Mouse (Mus musculus) ES-Bruce4 (cell line): Measurements from ENCODE around the gene Lhx4. TPM values are rescaled to one million over a fixed set of nuclear protein-coding genes. Genes with fewer than 3 reads are reported as not detected.
A peak's percentile ranks its signal among the peaks of the same experiment; 100 is the strongest.

ENCODE experiments used
- H3K27ac ChIP-seq: 2 replicates; pipeline ENCODE4 v1.5.1; 2012; ENCODE audit warnings: low read length, inconsistent platforms; ENCODE audit not compliant: insufficient read depth
- H3K27me3 ChIP-seq: 2 replicates; pipeline ENCODE4 v1.6.1; 2012; ENCODE audit warnings: mild to moderate bottlenecking, low read length, inconsistent platforms; ENCODE audit not compliant: control insufficient read depth, poor library complexity, insufficient read depth, severe bottlenecking
- H3K36me3 ChIP-seq: 2 replicates; pipeline ENCODE4 v1.6.1; 2012; ENCODE audit warnings: inconsistent platforms, mild to moderate bottlenecking, low read length, moderate library complexity; ENCODE audit not compliant: control insufficient read depth, poor library complexity, insufficient read depth, severe bottlenecking
- H3K4me1 ChIP-seq: one replicate; pipeline ENCODE4 v1.8.1; 2011; ENCODE audit warnings: low read length; ENCODE audit not compliant: control insufficient read depth, insufficient read depth
- H3K4me3 ChIP-seq: 2 replicates; pipeline ENCODE4 v1.5.1; 2011; ENCODE audit warnings: low read depth, mild to moderate bottlenecking, low read length
- H3K9ac ChIP-seq: 2 replicates; pipeline ENCODE4 v1.6.1; 2012; ENCODE audit warnings: low read depth, mild to moderate bottlenecking, inconsistent platforms; ENCODE audit not compliant: poor library complexity, severe bottlenecking
- H3K9me3 ChIP-seq: replicated peaks from 2 replicates; pipeline ENCODE4 v1.6.1; 2012; ENCODE audit warnings: mild to moderate bottlenecking, low read length, inconsistent platforms; ENCODE audit not compliant: control insufficient read depth, poor library complexity, insufficient read depth, severe bottlenecking
- CTCF ChIP-seq: IDR thresholded peaks from one replicate; pipeline ENCODE4 v1.8.1; 2011; ENCODE audit warnings: low read depth, low read length
- EP300 ChIP-seq: IDR thresholded peaks from 2 replicates; pipeline ENCODE4 v1.6.1; 2011; ENCODE audit warnings: low read depth, low read length; ENCODE audit not compliant: insufficient read depth
- POLR2A ChIP-seq: IDR thresholded peaks from one replicate; pipeline ENCODE4 v1.8.1; 2011; ENCODE audit warnings: low read length; ENCODE audit not compliant: insufficient read depth
- polyA plus RNA-seq: library from polyadenylated mRNA; stranded (reverse); fragments of >200 nt; gene quantifications from 2 replicates; pipeline ENCODE4 v1.2.4, GENCODE M21; 2011; ENCODE audit warnings: low read depth; ENCODE audit not compliant: missing spikeins, insufficient read depth, insufficient read length

Gene Lhx4
- polyA plus RNA-seq, 1 experiment: not detected

DNA sequence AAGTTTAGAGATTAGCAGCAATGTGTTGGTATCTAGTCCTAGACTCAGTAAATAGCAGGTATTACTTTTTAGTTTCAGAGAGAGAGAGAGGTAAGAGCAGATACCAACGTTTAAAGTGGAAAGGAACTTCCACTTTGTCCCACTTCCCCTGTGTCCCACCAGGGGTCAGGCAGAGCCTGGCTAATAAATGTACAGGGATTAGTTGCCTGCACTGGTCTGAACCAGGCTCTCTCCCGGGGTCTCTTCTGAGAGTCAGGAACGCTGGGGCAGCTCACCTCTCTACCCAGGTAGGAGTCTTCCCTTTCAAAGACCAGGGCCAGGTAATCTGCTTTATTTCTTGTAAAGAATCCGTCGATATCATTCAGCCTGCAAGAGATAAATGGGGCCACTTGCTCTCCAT is 40.4 kb upstream of the Lhx4 start:
- Histone ChIP-seq H3K4me1 (no peaks in the 10 kb centered on the region), H3K27me3 (no peaks in the 10 kb centered on the region), H3K36me3 (no peaks in the 10 kb centered on the region), H3K9ac (no peak overlapping the region), H3K4me3 (no peak overlapping the region), H3K27ac (no peak overlapping the region), H3K9me3 (no peaks in the 10 kb centered on the region)
- no peak for TF ChIP-seq EP300
- TF ChIP-seq CTCF: no peak
- no peak for TF ChIP-seq POLR2A

DNA sequence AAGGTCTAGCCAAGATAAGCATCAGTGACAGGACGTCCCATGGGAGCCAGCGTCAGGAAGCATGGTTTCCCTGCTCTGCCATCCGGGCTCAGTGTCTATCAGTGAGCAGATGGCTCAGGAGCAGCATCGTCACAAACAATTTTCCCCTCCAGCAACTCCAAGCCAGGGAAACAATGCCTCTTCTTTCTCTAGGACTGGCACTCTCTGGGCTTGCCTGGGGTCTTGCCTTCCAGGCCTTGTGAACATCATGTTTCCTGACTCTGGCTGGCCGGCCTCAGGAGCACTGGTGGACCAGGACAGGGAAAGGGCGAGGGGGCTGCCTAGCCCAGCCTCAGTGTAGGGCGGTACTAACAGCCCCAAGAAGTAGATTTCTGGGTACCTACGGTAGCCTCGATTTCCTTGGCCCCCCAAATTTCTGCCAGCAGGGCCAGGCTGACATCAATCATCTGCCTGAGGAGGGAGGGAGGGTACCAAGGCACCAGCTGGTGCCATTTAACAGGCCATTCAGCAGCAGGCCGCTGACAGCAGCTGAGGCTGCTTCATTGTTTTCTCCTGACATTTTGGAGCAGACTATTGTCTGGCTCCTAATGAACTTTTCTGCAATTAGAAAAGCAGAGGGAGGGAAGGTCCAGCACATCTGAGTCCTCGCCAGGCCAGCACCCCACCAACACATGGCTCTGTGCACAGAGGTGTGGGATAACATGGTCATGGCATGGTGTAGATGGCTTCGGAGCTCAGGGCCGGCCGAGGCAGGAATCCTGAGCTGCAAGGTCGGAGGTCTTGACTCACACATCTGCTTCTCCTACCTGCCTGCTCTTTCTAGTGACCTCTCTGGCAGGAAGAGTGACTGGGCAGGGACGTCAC is 38.9 kb upstream of the Lhx4 start:
- Histone ChIP-seq H3K4me3 (no peak overlapping the region), H3K27ac (no peak overlapping the region), H3K36me3 (no peaks in the 10 kb centered on the region), H3K4me1 (no peaks in the 10 kb centered on the region), H3K9me3 (no peaks in the 10 kb centered on the region), H3K9ac (no peak overlapping the region), H3K27me3 (no peaks in the 10 kb centered on the region)
- TF ChIP-seq POLR2A: no peak
- no peak for TF ChIP-seq EP300
- no peak for TF ChIP-seq CTCF

DNA sequence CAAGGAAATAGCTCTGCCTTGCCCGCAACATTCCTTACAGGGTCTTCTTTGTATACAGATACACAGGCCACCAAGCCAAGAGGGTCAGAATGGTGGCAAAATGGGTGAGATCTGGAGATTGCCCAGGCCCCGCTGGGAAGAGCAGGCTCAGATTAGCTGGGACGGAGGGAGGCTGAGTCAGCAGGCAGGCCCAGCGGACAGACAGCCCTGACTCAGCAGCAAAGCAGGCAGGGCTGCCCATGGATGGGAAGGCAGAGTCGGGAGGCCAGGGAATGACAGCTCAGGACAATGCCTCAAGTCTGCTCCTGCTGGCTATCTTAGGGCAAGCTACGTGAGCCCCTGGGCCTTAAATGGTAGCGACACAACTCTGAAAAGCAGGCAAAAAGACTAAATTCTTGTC is 34.4 kb upstream of the Lhx4 start:
- no peak overlapping the region for H3K4me3 ChIP-seq
- no peaks in the 10 kb centered on the region for H3K27me3 ChIP-seq
- TF ChIP-seq CTCF (no peak), POLR2A (no peak), EP300 (no peak)
- H3K4me1 ChIP-seq: no peaks in the 10 kb centered on the region
- no peaks in the 10 kb centered on the region for H3K9me3 ChIP-seq
- H3K36me3 ChIP-seq: no peaks in the 10 kb centered on the region
- no peak overlapping the region for H3K27ac ChIP-seq
- no peak overlapping the region for H3K9ac ChIP-seq

DNA sequence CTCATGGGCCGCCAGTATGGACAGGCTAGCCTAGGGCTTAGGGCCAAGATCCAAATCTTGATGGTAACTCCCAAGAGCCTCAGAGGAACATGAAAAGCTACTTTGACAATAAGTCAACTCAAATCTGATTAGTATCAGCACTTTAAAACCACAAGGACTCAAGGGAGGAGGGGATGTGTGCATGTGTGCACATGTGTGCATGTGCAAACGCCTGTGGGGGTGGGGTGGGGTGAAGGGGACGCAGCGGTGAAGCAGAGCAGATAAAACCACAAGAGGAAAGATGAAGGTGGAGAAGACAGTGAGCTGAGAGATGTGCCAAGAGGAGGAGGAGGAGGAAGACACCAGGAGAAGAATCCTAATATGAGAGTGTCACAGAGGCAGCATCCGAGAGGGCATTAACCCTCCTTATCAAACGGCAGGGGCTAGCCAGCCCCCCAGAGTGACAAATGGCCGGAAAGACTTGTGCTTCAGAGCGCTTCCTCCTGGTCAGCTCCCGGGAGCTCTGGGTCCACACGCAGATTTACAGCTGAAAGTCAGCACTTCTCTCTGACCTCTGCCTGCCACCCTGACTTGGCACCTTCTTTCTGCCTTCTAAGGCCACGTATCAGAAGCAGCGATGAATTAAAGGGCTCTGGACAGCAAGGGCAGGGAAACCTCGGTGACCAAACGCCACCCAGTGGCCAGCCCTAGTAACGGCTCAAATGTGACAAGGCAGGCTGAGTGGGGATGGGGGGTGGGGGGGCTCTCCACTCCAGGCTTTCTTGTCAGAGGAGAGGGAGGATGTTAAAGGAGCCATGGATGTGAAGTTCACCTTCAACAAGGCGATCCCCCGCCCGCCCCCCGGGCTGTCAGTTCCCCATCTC is 33.1 kb upstream of the Lhx4 start:
- TF ChIP-seq EP300 (no peak), CTCF (peak; percentile 71)
- H3K27me3 ChIP-seq: no peaks in the 10 kb centered on the region
- no peaks in the 10 kb centered on the region for H3K36me3 ChIP-seq

DNA sequence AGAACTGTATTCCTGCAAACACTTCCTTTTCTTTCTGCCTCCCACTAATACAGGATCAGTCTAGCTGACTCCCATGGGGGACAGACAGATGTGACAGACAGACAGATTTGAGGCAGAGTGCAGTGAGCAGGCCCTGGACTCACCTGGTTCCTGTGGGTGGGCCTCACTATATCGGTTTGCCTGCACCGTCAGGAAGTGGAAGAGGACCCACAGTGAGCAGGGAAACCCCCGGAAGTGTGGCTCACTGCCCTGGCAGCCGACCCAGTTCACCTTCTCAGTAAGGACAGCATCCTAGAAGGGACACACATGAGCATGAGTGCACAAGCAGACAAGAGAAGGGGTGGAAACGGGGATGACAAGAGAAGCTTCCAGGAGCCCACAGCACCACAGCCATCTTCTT is 30.9 kb upstream of the Lhx4 start:
- TF ChIP-seq POLR2A (no peak), EP300 (no peak), CTCF (no peak)
- Histone ChIP-seq H3K9me3 (no peaks in the 10 kb centered on the region), H3K9ac (no peak overlapping the region), H3K4me3 (no peak overlapping the region), H3K27me3 (no peaks in the 10 kb centered on the region), H3K27ac (no peak overlapping the region), H3K36me3 (no peaks in the 10 kb centered on the region), H3K4me1 (no peaks in the 10 kb centered on the region)

More for the DNA sequence above, 33.1 kb upstream of the Lhx4 start:
- H3K4me1 ChIP-seq: no peaks in the 10 kb centered on the region
- H3K27ac ChIP-seq: no peak overlapping the region
- H3K9ac ChIP-seq: no peak overlapping the region
- H3K9me3 ChIP-seq: no peaks in the 10 kb centered on the region
- no peak overlapping the region for H3K4me3 ChIP-seq
